Mouse (Mus musculus) forebrain, embryonic 12.5 days (tissue): ENCODE results near the gene Lipe. TPM values are rescaled to one million over a fixed set of nuclear protein-coding genes. Genes with fewer than 3 reads are reported as not detected.

Source experiments
- ATAC-seq: fragments of 200-750 bp; cut with Nextera tagmentation; 2 replicates; pipeline ENCODE4 v1.8.0; 2017; ENCODE audit warnings: moderate TSS enrichment; ENCODE audit not compliant: low FRiP score
- H3K27ac ChIP-seq: fragments of 300-500 bp; sonication (generic); 2 replicates; pipeline ENCODE4 v1.5.1; 2016; ENCODE audit warnings: mild to moderate bottlenecking
- H3K27me3 ChIP-seq: fragments of 300-500 bp; sonication (generic); 2 replicates; pipeline ENCODE4 v1.6.1; 2016; ENCODE audit warnings: mild to moderate bottlenecking
- H3K36me3 ChIP-seq: fragments of 300-500 bp; sonication (generic); replicated peaks from 2 replicates; pipeline ENCODE4 v1.6.1; 2016; ENCODE audit warnings: mild to moderate bottlenecking
- H3K4me1 ChIP-seq: fragments of 300-500 bp; sonication (generic); 2 replicates; pipeline ENCODE4 v1.6.1; 2016
- H3K4me2 ChIP-seq: fragments of 300-500 bp; sonication (generic); 2 replicates; pipeline ENCODE4 v1.6.1; 2016; ENCODE audit warnings: mild to moderate bottlenecking, moderate library complexity
- H3K4me3 ChIP-seq: fragments of 300-500 bp; sonication (generic); replicated peaks from 2 replicates; pipeline ENCODE4 v1.5.1; 2016; ENCODE audit warnings: mild to moderate bottlenecking
- H3K9ac ChIP-seq: fragments of 300-500 bp; sonication (generic); 2 replicates; pipeline ENCODE4 v1.6.1; 2016; ENCODE audit warnings: mild to moderate bottlenecking
- H3K9me3 ChIP-seq: fragments of 300-500 bp; sonication (generic); 2 replicates; pipeline ENCODE4 v1.6.1; 2016
- WGBS: fragments of 180-500 bp; shearing (Covaris S2); methylation state at CpG from one replicate; pipeline ENCODE4 v1.1.7; 2016; 5-methylcytosine and 5-hydroxymethylcytosine counted together
- polyA plus RNA-seq: library from polyadenylated mRNA; unstranded; fragments of >200 nt; fragmentation: Nextera tagmentation; extraction: Ambion mirVana; gene quantifications from 2 replicates; pipeline ENCODE4 v1.2.1, GENCODE M21; 2016

The Lipe gene
- polyA plus RNA-seq, 1 experiment from 2014 or later: 8.8 TPM

- Histone ChIP-seq H3K4me2 (no peak overlapping the region), H3K27me3 (peaks cover 24% of the 10 kb centered on the region), H3K4me1 (peaks cover 18% of the 10 kb centered on the region), H3K9me3 (no peaks in the 10 kb centered on the region), H3K4me3 (no peak overlapping the region), H3K36me3 (peaks cover 33% of the 10 kb centered on the region), H3K27ac (no peak overlapping the region), H3K9ac (no peak overlapping the region)
- no peak for ATAC-seq
- 25% methylated on average over 3 of the region's 3 CpGs for WGBS
Observed at GRCm38 (mm10) chr7:25381284-25381680, 17.2 kb downstream of the Lipe start.

- Histone ChIP-seq H3K9ac (no peak overlapping the region), H3K4me2 (peak overlapping the region; percentile 77), H3K27me3 (peaks cover 24% of the 10 kb centered on the region), H3K9me3 (no peaks in the 10 kb centered on the region), H3K4me1 (peaks cover 18% of the 10 kb centered on the region), H3K4me3 (peak overlapping the region; percentile 41), H3K27ac (no peak overlapping the region), H3K36me3 (peaks cover 29% of the 10 kb centered on the region)
- WGBS: 57% methylated on average over 18 of the region's 18 CpGs
- no peak for ATAC-seq
Observed at GRCm38 (mm10) chr7:25380392-25381283, 17.9 kb downstream of the Lipe start.

- Histone ChIP-seq H3K36me3 (peaks cover 20% of the 10 kb centered on the region), H3K4me3 (peak overlapping the region; percentile 41), H3K9ac (peak overlapping the region; percentile 67), H3K4me2 (peak overlapping the region; percentile 77), H3K27me3 (peaks cover 24% of the 10 kb centered on the region), H3K4me1 (peaks cover 18% of the 10 kb centered on the region), H3K9me3 (no peaks in the 10 kb centered on the region), H3K27ac (no peak overlapping the region)
- under 1% methylated on average over 37 of the region's 42 CpGs for WGBS
- ATAC-seq: peak; percentile 56
Observed at GRCm38 (mm10) chr7:25379551-25380351, 18.8 kb downstream of the Lipe start.

GRCm38 (mm10) chr7:25378181-25379100 is 20.1 kb downstream of the Lipe start:
- ATAC-seq: no peak
- no peak overlapping the region for H3K9ac ChIP-seq

GRCm38 (mm10) chr7:25377100-25377700 is 21.3 kb downstream of the Lipe start:
- Histone ChIP-seq H3K36me3 (peaks cover 4% of the 10 kb centered on the region; the same call in 1 of the 2 replicates), H3K4me3 (peak overlapping the region; percentile 27; the same call in 1 of the 2 replicates), H3K4me2 (peak overlapping the region; percentile 51), H3K9me3 (no peaks in the 10 kb centered on the region), H3K27me3 (peaks cover 24% of the 10 kb centered on the region), H3K9ac (no peak overlapping the region), H3K27ac (no peak overlapping the region), H3K4me1 (peaks cover 18% of the 10 kb centered on the region)
- WGBS: 45% methylated on average over 7 of the region's 8 CpGs
- no peak for ATAC-seq

More at GRCm38 (mm10) chr7:25378181-25379100, 20.1 kb downstream of the Lipe start:
- H3K4me2 ChIP-seq: no peak overlapping the region
- H3K4me3 ChIP-seq: no peak overlapping the region
- WGBS: 85% methylated on average over 13 of the region's 13 CpGs
- H3K9me3 ChIP-seq: no peaks in the 10 kb centered on the region
- peaks cover 18% of the 10 kb centered on the region for H3K4me1 ChIP-seq
- H3K27ac ChIP-seq: no peak overlapping the region
- H3K27me3 ChIP-seq: peaks cover 24% of the 10 kb centered on the region
- H3K36me3 ChIP-seq: peaks cover 9% of the 10 kb centered on the region; the same call in 1 of the 2 replicates

GRCm38 (mm10) chr7:25376556-25376955 is 22.0 kb downstream of the Lipe start:
- peaks cover 24% of the 10 kb centered on the region for H3K27me3 ChIP-seq
- no peaks in the 10 kb centered on the region for H3K9me3 ChIP-seq
- WGBS: 5% methylated on average over 17 of the region's 17 CpGs
- peak overlapping the region; percentile 27 for H3K4me3 ChIP-seq
- H3K36me3 ChIP-seq: 0 out of 2 replicates have a peak, but pooled peaks cover 4% of the 10 kb centered on the region
- H3K9ac ChIP-seq: no peak overlapping the region; the same call in 1 of the 2 replicates
- no peak overlapping the region for H3K27ac ChIP-seq
- peaks cover 18% of the 10 kb centered on the region for H3K4me1 ChIP-seq
- peak; percentile 41; the same call in 1 of the 2 replicates for ATAC-seq
- H3K4me2 ChIP-seq: peak overlapping the region; percentile 51

- Histone ChIP-seq H3K4me3 (no peak overlapping the region), H3K36me3 (no peaks in the 10 kb centered on the region), H3K27me3 (peaks cover 35% of the 10 kb centered on the region), H3K4me2 (no peak overlapping the region), H3K4me1 (peaks cover 12% of the 10 kb centered on the region), H3K9me3 (no peaks in the 10 kb centered on the region), H3K27ac (no peak overlapping the region), H3K9ac (no peak overlapping the region)
- WGBS: 85% methylated on average over 5 of the region's 5 CpGs
- no peak for ATAC-seq
Observed at GRCm38 (mm10) chr7:25372441-25372840, 26.1 kb downstream of the Lipe start.

- Histone ChIP-seq H3K4me1 (peaks cover 27% of the 10 kb centered on the region), H3K36me3 (peaks cover 5% of the 10 kb centered on the region), H3K9ac (0 out of 2 replicates have a peak within 1 kb of the TSS, but pooled peaks have one; percentile 1), H3K9me3 (no peaks in the 10 kb centered on the region), H3K4me3 (no peak within 1 kb of the TSS), H3K27ac (no peak within 1 kb of the TSS), H3K4me2 (no peak within 1 kb of the TSS), H3K27me3 (peaks cover 54% of the 10 kb centered on the region)
- no peak for ATAC-seq
- 53% methylated on average over 12 of the region's 12 CpGs for WGBS
Observed at GRCm38 (mm10) chr7:25369058-25369749, 29.3 kb downstream of the Lipe start, which contains the start of gene Cnfn. Cnfn (minus strand) TSS chr7:25369724.

- Histone ChIP-seq H3K4me1 (peaks cover 27% of the 10 kb centered on the region), H3K9ac (no peak overlapping the region), H3K27ac (no peak overlapping the region), H3K27me3 (peaks cover 55% of the 10 kb centered on the region), H3K4me3 (no peak overlapping the region), H3K4me2 (no peak overlapping the region), H3K9me3 (no peaks in the 10 kb centered on the region), H3K36me3 (peaks cover 13% of the 10 kb centered on the region)
- ATAC-seq: no peak
- 24% methylated on average over 12 of the region's 12 CpGs for WGBS
Observed at GRCm38 (mm10) chr7:25368333-25368732, 30.2 kb downstream of the Lipe start.

- Histone ChIP-seq H3K4me2 (no peak overlapping the region), H3K9ac (no peak overlapping the region), H3K27me3 (peaks cover 55% of the 10 kb centered on the region), H3K36me3 (peaks cover 19% of the 10 kb centered on the region), H3K27ac (no peak overlapping the region), H3K9me3 (no peaks in the 10 kb centered on the region), H3K4me3 (peak overlapping the region; percentile 17; the same call in 1 of the 2 replicates), H3K4me1 (peaks cover 27% of the 10 kb centered on the region)
- ATAC-seq: no peak
- WGBS: 4% methylated on average over 32 of the region's 33 CpGs
Observed at GRCm38 (mm10) chr7:25367632-25368293, 30.7 kb downstream of the Lipe start.
